Mouse (Mus musculus) lung, adult 2 months (tissue): Measurements from ENCODE around the gene Smad6.

Experiments used
- CTCF ChIP-seq: fragments of 200-500 bp; IDR thresholded peaks from 2 replicates; pipeline ENCODE4 v1.5.1; 2011; ENCODE audit warnings: mild to moderate bottlenecking, low read length, control low read depth; ENCODE audit not compliant: insufficient read depth
- POLR2A ChIP-seq: fragments of 200-500 bp; IDR thresholded peaks from 2 replicates; pipeline ENCODE4 v1.6.1; 2011; ENCODE audit warnings: low read depth, mild to moderate bottlenecking, control low read depth, low read length, borderline replicate concordance; ENCODE audit errors: extremely low read depth

DNA sequence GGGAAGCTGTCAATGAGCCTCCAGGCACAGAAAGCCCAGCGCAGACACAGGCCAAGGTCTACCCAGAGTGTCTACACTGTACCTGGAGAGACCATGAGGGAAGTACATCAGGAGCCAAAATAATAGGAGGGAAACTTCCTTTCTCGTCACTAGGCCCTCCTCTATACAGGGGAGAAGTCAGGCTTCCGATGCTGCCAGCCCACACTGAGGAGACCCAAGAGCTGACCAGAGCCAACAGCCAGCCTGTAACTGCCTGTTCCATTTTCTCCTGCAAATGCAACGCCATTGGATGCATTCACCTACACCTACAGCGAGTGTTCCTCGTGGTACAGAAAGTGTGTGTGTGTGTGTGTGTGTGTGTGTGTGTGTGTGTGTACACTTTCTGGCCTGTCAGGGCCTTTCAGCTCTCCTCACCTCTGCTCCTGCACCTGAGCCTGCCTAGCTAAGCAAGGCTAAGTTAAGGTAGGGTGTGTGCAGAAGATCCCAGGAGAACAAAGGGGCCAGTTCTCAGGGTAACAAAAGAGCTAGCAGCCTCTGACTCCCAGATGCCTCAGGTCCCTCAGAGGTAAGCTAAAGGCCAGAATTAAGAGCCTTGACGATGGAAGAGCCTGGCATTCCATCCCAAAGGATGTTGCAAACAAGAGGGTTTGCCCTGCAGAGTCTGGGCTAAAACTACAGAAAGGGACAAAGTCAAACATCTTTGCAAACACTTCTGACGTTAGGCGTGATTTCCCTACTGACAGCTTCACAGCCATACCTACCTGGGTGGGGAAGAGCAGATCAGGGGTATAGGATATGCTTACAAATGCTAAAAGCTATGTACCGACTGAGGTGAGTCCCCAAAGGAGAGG lies 2.6 kb downstream of the Smad6 start:
- TF ChIP-seq POLR2A (0 out of 2 replicates have a peak, but pooled peaks have one; percentile 37), CTCF (no peak)
